ENCODE assay signal across 1 mouse cellular context in genomic region chr13:55412643-55413307, GRCm38 (mm10).
TF ChIP-seq lines count a peak whose summit lies in the region.

No protein-coding gene starts in this region.

TF ChIP-seq in MEL, 35 proteins besides CTCF, POLR2A, EP300 and RAD21:
- TF ChIP-seq MYC (IDR thresholded peaks at IDR 0.05; ENCODE audit: low read depth, low read length): 0 out of 2 replicates have a peak, but pooled peaks have one; percentile 44
- TF ChIP-seq MXI1 (IDR thresholded peaks at IDR 0.05; ENCODE audit: low read depth, low read length): peak; percentile 53; the same call in 1 of the 2 replicates
- TF ChIP-seq BHLHE40 (IDR thresholded peaks at IDR 0.05; ENCODE audit: borderline replicate concordance, low read depth, low read length): peak; percentile 86
- TF ChIP-seq USF1 (IDR thresholded peaks at IDR 0.05; ENCODE audit: low read depth, low read length): peak; percentile 63
- no peak for TF ChIP-seq RCOR1 (IDR thresholded peaks at IDR 0.05; ENCODE audit: low read depth, low read length)
- TF ChIP-seq ELF1 (IDR thresholded peaks at IDR 0.05; ENCODE audit: low read depth, low read length): no peak
